Mouse (Mus musculus) megakaryocyte progenitor cell, adult 5-6 weeks (primary cell): ENCODE measurements around the gene Spag7. TPM values are rescaled to one million over a fixed set of nuclear protein-coding genes. Genes with fewer than 3 reads are reported as not detected.

Experiments used
- total RNA-seq, 2 experiments: library from RNA; stranded (forward) in 1 of 2; stranded (reverse) in 1 of 2; fragments of 157-497, 149-512 nt in 1 of 2; fragments of 200-1000 nt in 1 of 2; gene quantifications; 2 replicates each; pipeline versions ENCODE4 v1.2.3 to v1.2.4; 2015 to 2017

Gene Spag7
- total RNA-seq, 2 experiments from 2014 or later = 71.8 to 109 TPM

Other genes starting within 250 kb of the Spag7 start
- gene Arrb2, start 236.8 kb downstream of the Spag7 start, total RNA-seq (2015) = 43.9 and 47.7 TPM in 2 replicates
- gene Arrb2, start 236.8 kb downstream of the Spag7 start, total RNA-seq (2017) = 31.4 and 48.0 TPM in 2 replicates
- gene Med11, start 217.5 kb downstream of the Spag7 start, total RNA-seq (2015) = 36.7 and 37.1 TPM in 2 replicates
- gene Med11, start 217.5 kb downstream of the Spag7 start, total RNA-seq (2017) = 37.0 and 40.2 TPM in 2 replicates
- not detected in 2 replicates for gene Zmynd15, start 210.0 kb downstream of the Spag7 start, total RNA-seq (2015)
- gene Zmynd15, start 210.0 kb downstream of the Spag7 start, total RNA-seq (2017) = 0.25 TPM in 1 of 2 replicates, not detected in the other
- gene Cxcl16, start 209.4 kb downstream of the Spag7 start, total RNA-seq (2015) = 0.29 and 0.67 TPM in 2 replicates
- gene Cxcl16, start 209.4 kb downstream of the Spag7 start, total RNA-seq (2017) = 0.24 TPM in 1 of 2 replicates, not detected in the other
- not detected in 2 replicates for gene Tm4sf5, start 164.2 kb downstream of the Spag7 start, total RNA-seq (2015)
- not detected in 2 replicates for gene Tm4sf5, start 164.2 kb downstream of the Spag7 start, total RNA-seq (2017)
- not detected in 2 replicates for gene Vmo1, start 154.8 kb downstream of the Spag7 start, total RNA-seq (2015)
- not detected in 2 replicates for gene Vmo1, start 154.8 kb downstream of the Spag7 start, total RNA-seq (2017)
- gene Gltpd2, start 150.2 kb downstream of the Spag7 start, total RNA-seq (2015) = not detected in 2 replicates
- not detected in 2 replicates for gene Gltpd2, start 150.2 kb downstream of the Spag7 start, total RNA-seq (2017)
- 141 and 153 TPM in 2 replicates for gene Psmb6, start 144.0 kb downstream of the Spag7 start, total RNA-seq (2015)
- 272 and 309 TPM in 2 replicates for gene Psmb6, start 144.0 kb downstream of the Spag7 start, total RNA-seq (2017)
- not detected in 2 replicates for gene Gm40193, start 136.5 kb downstream of the Spag7 start, total RNA-seq (2015)
- not detected in 2 replicates for gene Gm40193, start 136.5 kb downstream of the Spag7 start, total RNA-seq (2017)
- 0.07 and 0.90 TPM in 2 replicates for gene Pld2, start 129.4 kb downstream of the Spag7 start, total RNA-seq (2015)
- 0.25 and 0.81 TPM in 2 replicates for gene Pld2, start 129.4 kb downstream of the Spag7 start, total RNA-seq (2017)
- 14.4 and 18.0 TPM in 2 replicates for gene Mink1, start 106.5 kb downstream of the Spag7 start, total RNA-seq (2015)
- 12.5 and 16.5 TPM in 2 replicates for gene Mink1, start 106.5 kb downstream of the Spag7 start, total RNA-seq (2017)
- gene 4930544D05Rik, start 53.6 kb downstream of the Spag7 start, total RNA-seq (2015) = not detected in 2 replicates
- not detected in 2 replicates for gene 4930544D05Rik, start 53.6 kb downstream of the Spag7 start, total RNA-seq (2017)
- gene Chrne, start 50.2 kb downstream of the Spag7 start, total RNA-seq (2015) = not detected in 2 replicates
- gene Chrne, start 50.2 kb downstream of the Spag7 start, total RNA-seq (2017) = 0.17 TPM in 1 of 2 replicates, not detected in the other
- 0.66 and 2.3 TPM in 2 replicates for gene Gp1ba, start 30.3 kb downstream of the Spag7 start, total RNA-seq (2015)
- 0.08 and 0.20 TPM in 2 replicates for gene Gp1ba, start 30.3 kb downstream of the Spag7 start, total RNA-seq (2017)
- gene Rnf167, start 22.2 kb downstream of the Spag7 start, total RNA-seq (2015) = 39.3 and 44.8 TPM in 2 replicates
- gene Rnf167, start 22.2 kb downstream of the Spag7 start, total RNA-seq (2017) = 30.7 and 37.4 TPM in 2 replicates
- 59.5 and 73.9 TPM in 2 replicates for gene Slc25a11, start 21.9 kb downstream of the Spag7 start, total RNA-seq (2015)
- 46.6 and 52.7 TPM in 2 replicates for gene Slc25a11, start 21.9 kb downstream of the Spag7 start, total RNA-seq (2017)
- gene Pfn1, start 14.8 kb downstream of the Spag7 start, total RNA-seq (2015) = 1,057 and 1,218 TPM in 2 replicates
- 491 and 574 TPM in 2 replicates for gene Pfn1, start 14.8 kb downstream of the Spag7 start, total RNA-seq (2017)
- 4.1 and 6.2 TPM in 2 replicates for gene Eno3, start 12.2 kb downstream of the Spag7 start, total RNA-seq (2015)
- 7.2 and 9.5 TPM in 2 replicates for gene Eno3, start 12.2 kb downstream of the Spag7 start, total RNA-seq (2017)
- gene Camta2, start 18.7 kb upstream of the Spag7 start, total RNA-seq (2015) = 9.1 and 9.2 TPM in 2 replicates
- gene Camta2, start 18.7 kb upstream of the Spag7 start, total RNA-seq (2017) = 2.0 and 5.1 TPM in 2 replicates
- gene Inca1, start 30.7 kb upstream of the Spag7 start, total RNA-seq (2015) = 0.20 TPM in 1 of 2 replicates, not detected in the other
- 0.50 TPM in 1 of 2 replicates, not detected in the other for gene Inca1, start 30.7 kb upstream of the Spag7 start, total RNA-seq (2017)
- gene Kif1c, start 31.1 kb upstream of the Spag7 start, total RNA-seq (2015) = 1.6 and 2.0 TPM in 2 replicates
- 4.6 and 5.9 TPM in 2 replicates for gene Kif1c, start 31.1 kb upstream of the Spag7 start, total RNA-seq (2017)
- gene Zfp3, start 94.8 kb upstream of the Spag7 start, total RNA-seq (2015) = 1.3 and 2.1 TPM in 2 replicates
- 1.9 and 2.7 TPM in 2 replicates for gene Zfp3, start 94.8 kb upstream of the Spag7 start, total RNA-seq (2017)
- gene Scimp, start 143.2 kb upstream of the Spag7 start, total RNA-seq (2015) = 0.37 TPM in 1 of 2 replicates, not detected in the other
- gene Scimp, start 143.2 kb upstream of the Spag7 start, total RNA-seq (2017) = not detected in 2 replicates
- gene Rabep1, start 175.4 kb upstream of the Spag7 start, total RNA-seq (2015) = 19.5 and 28.2 TPM in 2 replicates
- 30.8 and 52.6 TPM in 2 replicates for gene Rabep1, start 175.4 kb upstream of the Spag7 start, total RNA-seq (2017)